Mouse (Mus musculus) CH12.LX (cell line): Measurements from ENCODE around the gene Nps. TPM values are rescaled to one million over a fixed set of nuclear protein-coding genes. Genes with fewer than 3 reads are reported as not detected.

Experiments
- DNase-seq: peaks from one replicate; pipeline ENCODE4 v3.0.0-alpha.2; 2013; ENCODE audit errors: extremely low read depth
- H3K27ac ChIP-seq: 2 replicates; pipeline ENCODE4 v1.5.1; 2012; ENCODE audit warnings: low read depth, mild to moderate bottlenecking, control low read depth, moderate library complexity; ENCODE audit not compliant: insufficient read depth
- H3K27me3 ChIP-seq: replicated peaks from 2 replicates; pipeline ENCODE3; 2012; ENCODE audit warnings: inconsistent platforms
- H3K36me3 ChIP-seq, 2 experiments: replicated peaks in 1 of 2; 2 replicates each; pipeline versions ENCODE3 to v1.6.1; 2012; ENCODE audit warnings: inconsistent platforms in 1 of 2, low read length in 1 of 2, mild to moderate bottlenecking in 1 of 2, mixed read lengths in 1 of 2, moderate library complexity in 1 of 2; ENCODE audit not compliant: control insufficient read depth in 1 of 2, insufficient read depth in 1 of 2
- H3K4me1 ChIP-seq, 2 experiments: 2 replicates each; pipeline ENCODE4 v1.6.1; 2012; ENCODE audit warnings: inconsistent platforms in 1 of 2, moderate library complexity in 1 of 2; ENCODE audit not compliant: insufficient read depth in 2 of 2, control insufficient read depth in 1 of 2
- H3K4me2 ChIP-seq: 2 replicates; pipeline ENCODE4 v1.6.1; 2012; ENCODE audit warnings: low read depth, mild to moderate bottlenecking, control low read depth; ENCODE audit not compliant: poor library complexity, insufficient read depth, severe bottlenecking
- H3K4me3 ChIP-seq, 3 experiments: fragments of 150-350 bp in 1 of 3; sonication (generic) in 1 of 3; replicated peaks in 1 of 3; 2 replicates each; pipeline versions ENCODE3 to v1.5.1; 2011 to 2012; ENCODE audit warnings: low read depth in 2 of 3, low read length in 2 of 3, mild to moderate bottlenecking in 2 of 3, moderate library complexity in 2 of 3, control low read depth in 1 of 3, improper control_type of control experiment in 1 of 3, inconsistent platforms in 1 of 3, mixed read lengths in 1 of 3; ENCODE audit not compliant: poor library complexity in 1 of 3
- H3K79me2 ChIP-seq: replicated peaks from 2 replicates; pipeline ENCODE4 v1.6.1; 2012; ENCODE audit warnings: mild to moderate bottlenecking, moderate library complexity; ENCODE audit not compliant: control insufficient read depth, poor library complexity, insufficient read depth, severe bottlenecking; ENCODE audit errors: extremely low read depth
- H3K9ac ChIP-seq: 2 replicates; pipeline ENCODE4 v1.6.1; 2012; ENCODE audit warnings: low read depth, mild to moderate bottlenecking, control low read depth, moderate library complexity; ENCODE audit not compliant: insufficient read depth
- H3K9me3 ChIP-seq: replicated peaks from 2 replicates; pipeline ENCODE3; 2012; ENCODE audit warnings: low read length, inconsistent platforms, mixed read lengths
- BHLHE40 ChIP-seq: IDR thresholded peaks from 2 replicates; pipeline ENCODE4 v1.6.1; 2011; ENCODE audit warnings: mild to moderate bottlenecking, low read depth, low read length, improper control_type of control experiment
- CHD1 ChIP-seq: IDR thresholded peaks from 2 replicates; pipeline ENCODE4 v1.6.1; 2012; ENCODE audit warnings: low read depth, low read length, improper control_type of control experiment, inconsistent platforms
- CHD2 ChIP-seq: IDR thresholded peaks from 2 replicates; pipeline ENCODE4 v1.6.1; 2011; ENCODE audit warnings: low read length, improper control_type of control experiment
- CTCF ChIP-seq, 2 experiments: IDR thresholded peaks in 1 of 2; conservative IDR thresholded peaks in 1 of 2; 2 replicates each; pipeline ENCODE4 v1.5.1; 2011 to 2012; ENCODE audit warnings: low read depth in 2 of 2, low read length in 2 of 2, improper control_type of control experiment in 1 of 2, inconsistent platforms in 1 of 2, mild to moderate bottlenecking in 1 of 2, moderate library complexity in 1 of 2
- ELF1 ChIP-seq: IDR thresholded peaks from 2 replicates; pipeline ENCODE4 v1.6.1; 2014; ENCODE audit warnings: low read depth, mild to moderate bottlenecking, inconsistent platforms, low read length, improper control_type of control experiment
- ETS1 ChIP-seq: conservative IDR thresholded peaks from 2 replicates; pipeline ENCODE4 v1.6.1; 2012; ENCODE audit warnings: low read depth, mild to moderate bottlenecking, inconsistent platforms, low read length, improper control_type of control experiment, moderate library complexity
- GABPA ChIP-seq: IDR thresholded peaks from 2 replicates; pipeline ENCODE4 v1.6.1; 2012; ENCODE audit warnings: low read depth, low read length, improper control_type of control experiment, inconsistent platforms; ENCODE audit not compliant: insufficient replicate concordance
- HCFC1 ChIP-seq: IDR thresholded peaks from 2 replicates; pipeline ENCODE4 v1.6.1; 2012; ENCODE audit warnings: low read depth, mild to moderate bottlenecking, inconsistent platforms, low read length, improper control_type of control experiment
- JUN ChIP-seq: IDR thresholded peaks from 2 replicates; pipeline ENCODE4 v1.6.1; 2011; ENCODE audit warnings: low read depth, mild to moderate bottlenecking, low read length, improper control_type of control experiment, moderate library complexity; ENCODE audit not compliant: insufficient read depth
- KAT2A ChIP-seq: IDR thresholded peaks from 2 replicates; pipeline ENCODE4 v1.6.1; 2012; ENCODE audit warnings: low read length, improper control_type of control experiment, inconsistent platforms; ENCODE audit not compliant: insufficient replicate concordance
- MAFK ChIP-seq: IDR thresholded peaks from 2 replicates; pipeline ENCODE4 v1.6.1; 2011; ENCODE audit warnings: low read length, improper control_type of control experiment; ENCODE audit not compliant: insufficient replicate concordance
- MAX ChIP-seq: IDR thresholded peaks from 2 replicates; pipeline ENCODE4 v1.6.1; 2011; ENCODE audit warnings: low read length, improper control_type of control experiment
- MEF2A ChIP-seq: IDR thresholded peaks from 2 replicates; pipeline ENCODE4 v1.6.1; 2014; ENCODE audit warnings: low read depth, mild to moderate bottlenecking, inconsistent platforms, low read length, improper control_type of control experiment, borderline replicate concordance
- MXI1 ChIP-seq: IDR thresholded peaks from 2 replicates; pipeline ENCODE4 v1.6.1; 2011; ENCODE audit warnings: mild to moderate bottlenecking, low read depth, low read length, improper control_type of control experiment
- NELFE ChIP-seq: IDR thresholded peaks from 2 replicates; pipeline ENCODE4 v1.6.1; 2011; ENCODE audit warnings: low read depth, low read length, improper control_type of control experiment
- NRF1 ChIP-seq: IDR thresholded peaks from 2 replicates; pipeline ENCODE4 v1.6.1; 2014; ENCODE audit warnings: low read depth, mild to moderate bottlenecking, inconsistent platforms, low read length, improper control_type of control experiment, moderate library complexity
- POLR2A ChIP-seq: IDR thresholded peaks from 2 replicates; pipeline ENCODE4 v1.6.1; 2011; ENCODE audit warnings: low read depth, mild to moderate bottlenecking, improper control_type of control experiment, low read length
- POLR2AphosphoS2 ChIP-seq: IDR thresholded peaks from 2 replicates; pipeline ENCODE4 v1.6.1; 2011; ENCODE audit warnings: low read depth, low read length, improper control_type of control experiment
- RAD21 ChIP-seq: IDR thresholded peaks from 2 replicates; pipeline ENCODE4 v1.6.1; 2011; ENCODE audit warnings: low read depth, mild to moderate bottlenecking, low read length, improper control_type of control experiment, moderate library complexity
- RCOR1 ChIP-seq: conservative IDR thresholded peaks from 2 replicates; pipeline ENCODE4 v1.6.1; 2012; ENCODE audit warnings: low read depth, mild to moderate bottlenecking, inconsistent platforms, low read length, improper control_type of control experiment
- SIN3A ChIP-seq: IDR thresholded peaks from 2 replicates; pipeline ENCODE4 v1.6.1; 2012; ENCODE audit warnings: low read length, improper control_type of control experiment, inconsistent platforms
- TCF12 ChIP-seq: IDR thresholded peaks from 2 replicates; pipeline ENCODE4 v1.6.1; 2014; ENCODE audit warnings: low read depth, mild to moderate bottlenecking, inconsistent platforms, low read length, improper control_type of control experiment
- USF1 ChIP-seq: IDR thresholded peaks from 2 replicates; pipeline ENCODE4 v1.6.1; 2014; ENCODE audit warnings: low read depth, mild to moderate bottlenecking, inconsistent platforms, low read length, improper control_type of control experiment
- ZC3H11A ChIP-seq: IDR thresholded peaks from 2 replicates; pipeline ENCODE4 v1.6.1; 2012; ENCODE audit warnings: low read depth, mild to moderate bottlenecking, inconsistent platforms, low read length, improper control_type of control experiment
- ZMIZ1 ChIP-seq: IDR thresholded peaks from 2 replicates; pipeline ENCODE4 v1.6.1; 2012; ENCODE audit warnings: low read depth, mild to moderate bottlenecking, inconsistent platforms, low read length, improper control_type of control experiment
- ZNF384 ChIP-seq: IDR thresholded peaks from 2 replicates; pipeline ENCODE4 v1.6.1; 2012; ENCODE audit warnings: low read depth, low read length, improper control_type of control experiment, inconsistent platforms
- dilution Hi-C: fragments of 300-500 bp; cut with MboI; formaldehyde crosslinking; loops from 2 replicates; pipeline ENCODE4 v1.14.3; 2020; ENCODE audit warnings: low sequenced_read_pairs; ENCODE audit not compliant: extremely low pct_unique_long_range_greater_than_20kb, extremely low pct_ligation_motif_present
- in situ Hi-C: fragments of 300-500 bp; cut with MboI; formaldehyde crosslinking; loops from 3 replicates; pipeline ENCODE4 v1.14.3; 2019; ENCODE audit warnings: low sequenced_read_pairs, low pct_ligation_motif_present, low pct_unique_long_range_greater_than_20kb, mixed read lengths
- polyA plus RNA-seq: library from polyadenylated mRNA; unstranded; fragments of >175 nt; gene quantifications from 2 replicates; pipeline ENCODE4 v1.2.1, GENCODE M21; 2012; ENCODE audit warnings: low read depth; ENCODE audit not compliant: insufficient read length
- total RNA-seq, 2 experiments: library from RNA; depleted of rRNA; stranded (reverse); fragments of 300-350 nt in 1 of 2; fragments of >200 nt in 1 of 2; gene quantifications; 2 replicates each; pipeline ENCODE4 v1.2.3; 2012 to 2014

Nps gene
- total and polyA plus RNA-seq, 3 experiments, result not detected

DNA sequence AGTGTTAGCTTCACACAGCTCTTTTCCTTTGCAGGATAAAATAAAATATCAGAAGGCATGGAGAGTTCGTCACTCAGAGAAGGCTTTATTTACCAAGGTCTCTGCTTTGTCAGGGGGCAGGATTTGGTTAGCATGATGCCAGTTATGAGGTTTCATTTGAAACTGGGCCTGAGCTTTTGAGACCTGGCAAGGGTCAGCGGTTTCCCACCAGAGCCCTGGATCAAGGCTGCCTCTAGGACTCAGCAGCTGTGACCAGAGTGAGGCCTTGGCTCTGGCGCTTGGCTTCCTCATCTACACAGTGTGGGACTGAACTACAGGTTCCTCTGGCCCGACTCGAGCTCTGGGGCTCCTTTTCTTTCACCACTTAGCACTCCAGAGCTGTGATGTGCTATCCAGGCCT is 12.5 kb downstream of the Nps start:
- Histone ChIP-seq H3K9ac (no peak overlapping the region), H3K27me3 (peaks cover 54% of the 10 kb centered on the region), H3K27ac (no peak overlapping the region), H3K4me3 (no peak overlapping the region), H3K4me1 (no peaks in the 10 kb centered on the region), H3K36me3 (no peaks in the 10 kb centered on the region), H3K4me2 (no peak overlapping the region), H3K79me2 (no peaks in the 10 kb centered on the region), H3K9me3 (no peaks in the 10 kb centered on the region)
- TF ChIP-seq MAX, result no peak
- no peak for TF ChIP-seq POLR2A
- TF ChIP-seq MEF2A, result no peak
- TF ChIP-seq CHD1, result no peak
- no peak for TF ChIP-seq NELFE
- no peak for TF ChIP-seq JUN
- TF ChIP-seq ETS1, result no peak
- no peak for TF ChIP-seq MAFK
- no peak for TF ChIP-seq GABPA
- no peak for TF ChIP-seq ZNF384
- no peak for TF ChIP-seq RAD21
- TF ChIP-seq USF1, result no peak
- TF ChIP-seq MXI1, result no peak
- no peak for TF ChIP-seq HCFC1
- no peak for TF ChIP-seq SIN3A
- TF ChIP-seq CHD2, result no peak
- no peak for DNase-seq
- dilution Hi-C loops (no loop called here), in situ Hi-C loops (no loop called here)

- no peak for DNase-seq
- peaks cover 30% of the 10 kb centered on the region for H3K27me3 ChIP-seq
- H3K4me1 ChIP-seq, result no peaks in the 10 kb centered on the region
- no peaks in the 10 kb centered on the region for H3K79me2 ChIP-seq
- H3K4me2 ChIP-seq, result no peak overlapping the region
- in situ Hi-C loops, result no loop called here
- no peak overlapping the region for H3K27ac ChIP-seq
- dilution Hi-C loops, result no loop called here
- TF ChIP-seq KAT2A, result no peak
- no peak for TF ChIP-seq RCOR1
- TF ChIP-seq CTCF (conservative IDR thresholded peaks at IDR 0.05 in 1 of 2, IDR thresholded peaks at IDR 0.05 in 1 of 2; ENCODE audit: low read depth in 2 of 2, low read length in 2 of 2), result no peak
- no peak for TF ChIP-seq ZMIZ1
- TF ChIP-seq TCF12, result no peak
- no peak for TF ChIP-seq ZNF384
- no peak for TF ChIP-seq JUN
- no peak for TF ChIP-seq NELFE
- no peak for TF ChIP-seq ZC3H11A
- TF ChIP-seq POLR2AphosphoS2, result no peak
- no peak for TF ChIP-seq BHLHE40
- TF ChIP-seq ELF1, result no peak
- TF ChIP-seq MAX, result no peak
- no peak for TF ChIP-seq NRF1
- TF ChIP-seq, all 38 proteins: peak for 0
- no peak overlapping the region for H3K4me3 ChIP-seq
- H3K9ac ChIP-seq, result no peak overlapping the region
- no peaks in the 10 kb centered on the region for H3K36me3 ChIP-seq
- no peaks in the 10 kb centered on the region for H3K9me3 ChIP-seq
Measured at GRCm38 (mm10) chr7:135283212-135283611, 24.7 kb downstream of the Nps start.
